Mouse (Mus musculus) heart, adult 18-20 months (tissue): ENCODE data around the gene Malsu1. TPM values are rescaled to one million over a fixed set of nuclear protein-coding genes. Genes with fewer than 3 reads are reported as not detected.

ENCODE experiments used
- total RNA-seq, 2 experiments: library from RNA; stranded (reverse); gene quantifications; 2 replicates each; pipeline ENCODE4 v1.2.3; 2021

Malsu1 gene
- total RNA-seq, 2 experiments from 2014 or later = 40.5 to 45.0 TPM

Other genes with a start within 250 kb of the Malsu1 start
- gene Tmem176a, start 232.9 kb upstream of the Malsu1 start, total RNA-seq = 10 to 100 TPM; 14.7 to 20.6 TPM
- gene Tmem176b, start 232.3 kb upstream of the Malsu1 start, total RNA-seq = 10 to 100 TPM; 39.3 to 54.1 TPM
- not detected for gene Aoc1, start 200.9 kb upstream of the Malsu1 start, total RNA-seq
- not detected for gene 1600015I10Rik, start 143.9 kb upstream of the Malsu1 start, total RNA-seq
- gene Doxl2, start 98.8 kb upstream of the Malsu1 start, total RNA-seq = not detected
- gene Svs1, start 86.9 kb upstream of the Malsu1 start, total RNA-seq = not detected
- gene Gpnmb, start 37.2 kb upstream of the Malsu1 start, total RNA-seq = 1 to 10 TPM in 1 of 2 experiments, under 1 TPM in 1; 0.89 to 1.7 TPM
- not detected for gene Igf2bp3, start 141.2 kb downstream of the Malsu1 start, total RNA-seq
- gene Tra2a, start 190.2 kb downstream of the Malsu1 start, total RNA-seq = 10 to 100 TPM; 26.2 to 29.9 TPM
- gene Ccdc126, start 245.5 kb downstream of the Malsu1 start, total RNA-seq = 1 to 10 TPM; 5.2 TPM